Mouse (Mus musculus) heart, adult 2 months (tissue): ENCODE measurements around the gene Catsperg1.

Source experiments
- EP300 ChIP-seq: fragments of 200-500 bp; IDR thresholded peaks from 2 replicates; pipeline ENCODE4 v1.6.1; 2011; ENCODE audit warnings: low read depth, low read length, control low read depth; ENCODE audit not compliant: insufficient read depth
- POLR2A ChIP-seq: fragments of 200-500 bp; IDR thresholded peaks from 2 replicates; pipeline ENCODE4 v1.6.1; 2011; ENCODE audit warnings: mild to moderate bottlenecking, low read depth, low read length, control low read depth; ENCODE audit not compliant: insufficient read depth

DNA sequence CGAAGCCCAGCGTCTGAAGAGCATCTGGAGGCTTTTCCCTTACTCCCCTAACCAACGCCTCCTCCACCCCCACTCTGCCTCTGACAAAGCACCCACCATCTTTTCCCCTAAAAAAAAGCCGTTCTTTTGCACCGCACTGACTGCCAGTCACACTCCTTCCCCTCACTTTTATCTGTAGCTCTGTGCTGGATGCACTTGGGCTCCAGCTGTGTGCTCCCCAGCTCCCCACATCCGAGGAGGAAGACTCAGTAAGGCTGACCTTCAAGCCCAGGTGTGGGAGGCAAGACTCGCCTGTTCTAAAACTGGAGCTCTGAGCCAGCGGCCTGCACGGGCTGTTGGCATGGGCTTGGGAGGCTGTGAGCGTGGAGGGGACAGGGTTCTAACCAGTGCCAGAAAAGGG is 62.3 kb downstream of the Catsperg1 start:
- TF ChIP-seq EP300 (no peak), POLR2A (no peak)
